ENCODE assay signal across 24 mouse cellular contexts in the genomic region with DNA sequence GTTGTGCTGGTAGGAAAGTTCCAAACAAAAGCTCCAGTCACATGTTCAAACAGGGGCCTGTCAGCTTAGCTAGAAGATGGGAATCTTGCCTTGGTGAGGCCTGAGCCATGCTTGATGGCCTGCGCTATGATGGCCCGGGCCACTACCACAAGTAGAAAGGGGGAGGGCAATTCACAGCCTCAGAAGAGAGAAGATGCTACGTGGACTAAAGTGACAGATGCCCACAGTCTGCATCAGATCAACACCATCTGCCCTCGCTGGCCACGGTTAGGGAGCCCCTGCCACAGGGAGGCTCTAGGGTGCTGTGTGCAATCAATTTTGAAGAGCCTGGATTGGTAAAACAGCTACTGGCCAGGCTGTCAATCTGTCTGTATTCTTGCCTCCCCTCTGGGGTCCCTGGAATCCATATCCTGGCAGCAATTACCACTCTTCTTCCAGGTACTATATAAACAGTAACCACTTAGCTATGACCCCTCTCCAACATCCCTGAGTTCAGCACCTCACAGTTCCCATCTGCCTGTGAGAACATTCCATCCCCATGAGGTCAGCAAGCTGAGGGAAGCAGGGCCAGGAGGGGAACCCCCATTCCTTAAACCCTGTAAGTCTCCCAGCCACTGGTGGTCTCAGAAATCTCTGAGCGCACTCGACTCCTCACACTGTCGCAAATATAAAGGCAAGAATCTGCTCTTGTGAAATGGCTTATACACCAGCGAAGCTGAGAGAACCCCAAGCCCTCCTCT. TPM values are rescaled to one million over a fixed set of nuclear protein-coding genes. Genes with fewer than 3 reads are reported as not detected.
"Had no signal": no experiment of that assay in that cellular context is flagged by ENCODE, and none has a peak within 500 bp of the region (broad histone marks: within the 10 kb centered on the region; RNA-seq: fewer than 3 reads in every experiment).

No protein-coding gene starts in this region.

- H3K4me3 ChIP-seq: kidney, embryonic 15.5 days; limb, embryonic 10.5 days; limb, embryonic 13.5 days; liver, embryonic 12.5 days; liver, embryonic 15.5 days; midbrain, embryonic 10.5 days; midbrain, embryonic 13.5 days; neural tube, embryonic 12.5 days; neural tube, embryonic 15.5 days; stomach, embryonic 15.5 days had no signal

- H3K9ac ChIP-seq: kidney, embryonic 15.5 days; limb, embryonic 13.5 days; liver, embryonic 12.5 days; liver, embryonic 15.5 days; midbrain, embryonic 13.5 days; neural tube, embryonic 12.5 days; neural tube, embryonic 15.5 days; stomach, embryonic 15.5 days had no signal

- H3K27ac ChIP-seq: kidney, embryonic 15.5 days; limb, embryonic 10.5 days; limb, embryonic 13.5 days; liver, embryonic 12.5 days; liver, embryonic 15.5 days; macrophage; midbrain, embryonic 10.5 days; midbrain, embryonic 13.5 days; neural tube, embryonic 12.5 days; neural tube, embryonic 15.5 days; stomach, embryonic 15.5 days had no signal

- ATAC-seq: liver, embryonic 12.5 days; lung, postnatal 0 days; midbrain, embryonic 13.5 days had no signal

- H3K4me2 ChIP-seq: liver, embryonic 12.5 days; liver, embryonic 15.5 days; midbrain, embryonic 13.5 days; neural tube, embryonic 12.5 days; neural tube, embryonic 15.5 days; stomach, embryonic 15.5 days had no signal

- DNase-seq: kidney, adult 11 months; kidney, adult 8-10 months; kidney, postnatal 10 days; kidney, postnatal 36 days; layer of hippocampus, postnatal 36 days; liver; lung, adult 18-20 months; right cerebral cortex, adult 18-20 months; right cerebral cortex, postnatal 14 days; right cerebral cortex, postnatal 4 days; thymus, postnatal 14 days; thymus, postnatal 4 days had no signal

- H3K27me3 ChIP-seq: kidney, embryonic 15.5 days; limb, embryonic 13.5 days; liver, embryonic 15.5 days; midbrain, embryonic 13.5 days; neural tube, embryonic 12.5 days; stomach, embryonic 15.5 days had no signal

- H3K36me3 ChIP-seq: kidney, embryonic 15.5 days; limb, embryonic 10.5 days; limb, embryonic 13.5 days; liver, embryonic 12.5 days; liver, embryonic 15.5 days; midbrain, embryonic 10.5 days; midbrain, embryonic 13.5 days; neural tube, embryonic 12.5 days; neural tube, embryonic 15.5 days; stomach, embryonic 15.5 days had no signal

- H3K9me3 ChIP-seq: kidney, embryonic 15.5 days; limb, embryonic 10.5 days; limb, embryonic 13.5 days; liver, embryonic 12.5 days; liver, embryonic 15.5 days; midbrain, embryonic 10.5 days; midbrain, embryonic 13.5 days; neural tube, embryonic 12.5 days; neural tube, embryonic 15.5 days; stomach, embryonic 15.5 days had no signal

RNA-seq across cellular contexts. Expression of gene Gfi1b, which starts 15.5 kb away (rescaled TPM):
- polyA plus RNA-seq: neural tube, embryonic 15.5 days had no signal
